Comparison of ENCODE assay signal across 9 mouse cellular contexts in the genomic region with DNA sequence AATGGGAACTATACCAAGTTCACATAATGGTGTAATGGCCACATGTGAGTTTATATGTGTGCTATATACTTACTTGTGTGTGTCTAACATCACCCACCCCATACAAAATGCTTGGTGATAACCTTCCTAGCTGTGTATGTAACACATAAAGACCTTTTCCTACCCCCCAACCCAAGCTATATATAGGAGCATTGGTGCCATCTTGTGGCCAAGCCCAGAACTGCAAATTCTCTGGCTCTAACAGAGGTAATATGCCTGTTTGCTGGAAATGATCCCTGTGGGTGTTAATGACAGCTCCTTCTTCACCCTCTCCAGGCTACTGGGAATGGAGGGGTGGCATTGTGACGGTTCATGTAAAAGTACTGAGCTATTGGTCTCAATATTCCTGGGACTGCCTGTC. TPM values are rescaled to one million over a fixed set of nuclear protein-coding genes. Genes with fewer than 3 reads are reported as not detected.
A peak's percentile ranks its signal among the peaks of the same experiment; 100 is the strongest.
DNase-seq lines count a peak whose midpoint lies in the region; ATAC-seq and TF ChIP-seq lines count a peak whose summit lies in the region.
"Had no signal": no experiment of that assay in that cellular context is flagged by ENCODE, and none has a peak within 500 bp of the region (broad histone marks: within the 10 kb centered on the region; RNA-seq: fewer than 3 reads in every experiment).

No protein-coding gene starts in this region.

- H3K4me2 ChIP-seq in hindbrain, postnatal 0 days (ENCODE audit: low read depth, low read length) = no peak overlapping the region
- no peak overlapping the region for H3K4me2 ChIP-seq in midbrain, embryonic 12.5 days (replicated peaks)
- H3K4me2 ChIP-seq: liver, embryonic 15.5 days had no signal

- H3K4me3 ChIP-seq in hindbrain, postnatal 0 days (ENCODE audit: low read length) = no peak overlapping the region
- H3K4me3 ChIP-seq in midbrain, embryonic 12.5 days = no peak overlapping the region
- H3K4me3 ChIP-seq: liver, embryonic 15.5 days had no signal

- H3K27ac ChIP-seq in hindbrain, postnatal 0 days = no peak overlapping the region
- H3K27ac ChIP-seq in midbrain, embryonic 12.5 days (replicated peaks) = no peak overlapping the region
- H3K27ac ChIP-seq: liver, embryonic 15.5 days had no signal

- H3K4me1 ChIP-seq in hindbrain, postnatal 0 days (ENCODE audit: insufficient read depth, low read length) = no peaks in the 10 kb centered on the region
- no peaks in the 10 kb centered on the region for H3K4me1 ChIP-seq in midbrain, embryonic 12.5 days
- H3K4me1 ChIP-seq: liver, embryonic 15.5 days had no signal

- intact Hi-C loops in left cerebral cortex, postnatal 10 days (cut with DNase I) = loop anchor here (10.0 kb wide), 1 partner anchor 213 kb away; no protein-coding TSS in a partner anchor

- no peaks in the 10 kb centered on the region; the same call in 1 of the 2 replicates for H3K36me3 ChIP-seq in hindbrain, postnatal 0 days (ENCODE audit: insufficient read depth, low read length)
- H3K36me3 ChIP-seq in midbrain, embryonic 12.5 days = peaks cover 2% of the 10 kb centered on the region

- peak; percentile 46 for DNase-seq in WW6 (ENCODE audit: low read depth, low spot score)
- peak; percentile 81 to 84 for DNase-seq in cerebellum, adult 18-20 months
- DNase-seq in hindbrain, postnatal 0 days (ENCODE audit: low spot score) = peak; percentile 96
- peak; percentile 78 to 83 for DNase-seq in left cerebral cortex, postnatal 10 days (ENCODE audit: extremely low spot score in 1 of 2, low spot score in 2 of 2)
- peak; percentile 36 for DNase-seq in spleen, adult 12 weeks (ENCODE audit: low spot score)

- TF ChIP-seq CTCF in hindbrain, postnatal 0 days (IDR thresholded peaks at IDR 0.05; ENCODE audit: low read depth) = peak; percentile 96

- H3K9ac ChIP-seq in hindbrain, postnatal 0 days (replicated peaks; ENCODE audit: low read length) = no peak overlapping the region
- H3K9ac ChIP-seq in midbrain, embryonic 12.5 days (replicated peaks) = no peak overlapping the region
- H3K9ac ChIP-seq: liver, embryonic 15.5 days had no signal

- no peaks in the 10 kb centered on the region for H3K27me3 ChIP-seq in hindbrain, postnatal 0 days (ENCODE audit: insufficient read depth, low read length)
- H3K27me3 ChIP-seq in midbrain, embryonic 12.5 days = 0 out of 2 replicates have a peak, but pooled peaks cover 5% of the 10 kb centered on the region
- H3K27me3 ChIP-seq: liver, embryonic 15.5 days had no signal

- ATAC-seq in frontal cortex, adult (ENCODE audit: low TSS enrichment) = peak; percentile 60
- peak; percentile 38 for ATAC-seq in hindbrain, postnatal 0 days
- peak; percentile 42; the same call in 1 of the 2 replicates for ATAC-seq in midbrain, embryonic 12.5 days (ENCODE audit: low FRiP score, low read depth)
- ATAC-seq in erythroid progenitor cell, adult 5-6 weeks (replicated peaks; ENCODE audit: low FRiP score, poor library complexity, severe bottlenecking) = no peak

- no peaks in the 10 kb centered on the region for H3K9me3 ChIP-seq in hindbrain, postnatal 0 days (ENCODE audit: low read length)
- H3K9me3 ChIP-seq in midbrain, embryonic 12.5 days = no peaks in the 10 kb centered on the region
- H3K9me3 ChIP-seq: liver, embryonic 15.5 days had no signal

- 0% methylated on average over 1 of the region's 1 CpGs for WGBS in hindbrain, postnatal 0 days
- 7% methylated on average over 1 of the region's 1 CpGs for WGBS in midbrain, embryonic 12.5 days

RNA-seq across cellular contexts. Expression of a gene that starts 17.7 kb away (rescaled TPM):
- total RNA-seq in hindbrain, postnatal 0 days (2014; rRNA removed) = 37.5 and 44.4 TPM in 2 replicates
- polyA plus RNA-seq in hindbrain, postnatal 0 days (2015; fragmentation: Nextera tagmentation; extraction: Ambion mirVana) = 15.2 and 16.3 TPM in 2 replicates
- total RNA-seq in left cerebral cortex, postnatal 10 days (2021) = 10 to 100 TPM; 38.5 to 39.4 TPM
- 0.54 and 0.60 TPM in 2 replicates for polyA plus RNA-seq in midbrain, embryonic 12.5 days (2016; fragmentation: Nextera tagmentation; extraction: Ambion mirVana)
- total RNA-seq in erythroid progenitor cell, adult 5-6 weeks (2015; ENCODE audit: low replicate concordance) = not detected in 2 replicates
- total RNA-seq in erythroid progenitor cell, adult 5-6 weeks (2017; ENCODE audit: low replicate concordance) = 0.08 TPM in 1 of 2 replicates, not detected in the other

Comparison
In these comparisons a context has a peak if more than half of its experiments do, and no peak if none do; other contexts are left out.
1. DNase-seq: peak in every context shown above with its lines; median percentile 96 in hindbrain, postnatal 0 days; 82 in cerebellum, adult 18-20 months; 80 in left cerebral cortex, postnatal 10 days; 46 in WW6; 36 in spleen, adult 12 weeks.
2. RNA of a gene that starts 17.7 kb away (total RNA-seq): 37.5 to 44.4 TPM in hindbrain, postnatal 0 days and 38.5 to 39.4 TPM in left cerebral cortex, postnatal 10 days; 0.08 TPM in erythroid progenitor cell, adult 5-6 weeks; every median in the first group is over 10 times any median in the second.